Mouse (Mus musculus) forebrain, embryonic 15.5 days (tissue): ENCODE data around the gene Cfap221. TPM values are rescaled to one million over a fixed set of nuclear protein-coding genes. Genes with fewer than 3 reads are reported as not detected.

Experiments used
- ATAC-seq: fragments of 200-750 bp; cut with Nextera tagmentation; replicated peaks from 2 replicates; pipeline ENCODE4 v1.8.0; 2017; ENCODE audit warnings: mild to moderate bottlenecking, moderate TSS enrichment, moderate library complexity
- H3K27ac ChIP-seq: fragments of 300-500 bp; sonication (generic); replicated peaks from 2 replicates; pipeline ENCODE4 v1.5.1; 2015; ENCODE audit warnings: mild to moderate bottlenecking, inconsistent platforms
- H3K27me3 ChIP-seq: fragments of 300-500 bp; sonication (generic); 2 replicates; pipeline ENCODE4 v1.6.1; 2015; ENCODE audit warnings: inconsistent platforms
- H3K36me3 ChIP-seq: fragments of 300-500 bp; sonication (generic); 2 replicates; pipeline ENCODE4 v1.6.1; 2015; ENCODE audit warnings: mild to moderate bottlenecking, inconsistent platforms
- H3K4me1 ChIP-seq: fragments of 300-500 bp; sonication (generic); 2 replicates; pipeline ENCODE4 v1.6.1; 2015; ENCODE audit warnings: inconsistent platforms
- H3K4me2 ChIP-seq: fragments of 300-500 bp; sonication (generic); replicated peaks from 2 replicates; pipeline ENCODE4 v1.6.1; 2015; ENCODE audit warnings: mild to moderate bottlenecking, inconsistent platforms
- H3K4me3 ChIP-seq: fragments of 300-500 bp; sonication (generic); 2 replicates; pipeline ENCODE4 v1.5.1; 2015; ENCODE audit warnings: mild to moderate bottlenecking, inconsistent platforms
- H3K9ac ChIP-seq: fragments of 300-500 bp; sonication (generic); replicated peaks from 2 replicates; pipeline ENCODE4 v1.6.1; 2015; ENCODE audit warnings: mild to moderate bottlenecking, inconsistent platforms
- H3K9me3 ChIP-seq: fragments of 300-500 bp; sonication (generic); 2 replicates; pipeline ENCODE4 v1.6.1; 2016; ENCODE audit warnings: inconsistent platforms
- WGBS: fragments of 180-500 bp; shearing (Covaris S2); methylation state at CpG from one replicate; pipeline ENCODE4 v1.1.7; 2015; ENCODE audit warnings: mixed read lengths; 5-methylcytosine and 5-hydroxymethylcytosine counted together
- polyA plus RNA-seq: library from polyadenylated mRNA; unstranded; fragments of >200 nt; fragmentation: Nextera tagmentation; extraction: Ambion mirVana; gene quantifications from 2 replicates; pipeline ENCODE4 v1.2.1, GENCODE M21; 2015

Cfap221 gene
- polyA plus RNA-seq, 1 experiment from 2014 or later: 0.55 TPM

DNA sequence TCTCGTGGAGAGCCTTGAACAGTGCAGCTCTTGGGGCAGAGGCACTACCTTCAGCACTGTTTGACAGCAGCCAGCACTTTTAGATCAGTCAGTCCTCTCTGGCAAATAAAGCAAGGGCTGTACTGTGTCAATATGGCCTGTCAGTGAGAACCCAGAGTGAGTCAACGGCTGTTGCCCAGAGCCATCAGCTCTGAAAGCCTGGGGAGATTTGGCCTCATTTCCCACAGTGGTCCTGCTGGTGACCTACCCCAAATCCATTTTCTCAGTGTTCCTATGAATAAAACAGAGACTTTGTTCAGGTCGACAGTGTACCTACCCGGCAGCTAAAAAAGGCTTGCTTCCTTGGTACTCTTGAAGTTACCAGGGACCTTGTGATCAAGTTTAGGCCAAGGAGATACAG lies 105.2 kb downstream of the Cfap221 start:
- H3K4me2 ChIP-seq: no peak overlapping the region
- no peaks in the 10 kb centered on the region for H3K27me3 ChIP-seq
- ATAC-seq: no peak
- no peaks in the 10 kb centered on the region for H3K36me3 ChIP-seq
- WGBS: 64% methylated on average over 4 of the region's 4 CpGs
- H3K4me1 ChIP-seq: peaks cover 19% of the 10 kb centered on the region
- H3K27ac ChIP-seq: no peak overlapping the region
- no peak overlapping the region for H3K4me3 ChIP-seq
- no peaks in the 10 kb centered on the region for H3K9me3 ChIP-seq
- no peak overlapping the region for H3K9ac ChIP-seq

DNA sequence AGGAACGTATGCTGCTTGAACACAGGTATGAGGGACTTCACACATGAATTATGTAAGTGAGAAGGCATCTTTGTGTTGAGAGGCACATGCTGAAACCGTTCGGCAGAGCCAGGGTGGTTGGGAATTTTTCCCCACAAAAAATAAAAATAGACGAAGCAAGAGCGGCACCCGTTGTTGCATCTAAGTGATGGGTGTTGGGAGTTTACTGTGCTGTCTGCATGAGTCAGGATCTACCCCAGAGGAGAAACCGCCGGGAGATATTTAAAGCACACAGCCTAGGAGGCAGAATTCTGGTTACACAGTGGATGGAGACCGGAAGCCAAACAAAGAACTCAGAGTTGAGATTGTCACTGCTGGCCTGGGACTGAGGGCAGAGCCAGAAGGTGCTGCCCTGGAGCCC lies 105.9 kb downstream of the Cfap221 start:
- ATAC-seq: no peak
- Histone ChIP-seq H3K9me3 (no peaks in the 10 kb centered on the region), H3K27me3 (no peaks in the 10 kb centered on the region), H3K4me2 (no peak overlapping the region), H3K4me1 (peaks cover 18% of the 10 kb centered on the region), H3K4me3 (no peak overlapping the region), H3K9ac (no peak overlapping the region), H3K36me3 (no peaks in the 10 kb centered on the region), H3K27ac (no peak overlapping the region)
- WGBS: 85% methylated on average over 9 of the region's 9 CpGs

DNA sequence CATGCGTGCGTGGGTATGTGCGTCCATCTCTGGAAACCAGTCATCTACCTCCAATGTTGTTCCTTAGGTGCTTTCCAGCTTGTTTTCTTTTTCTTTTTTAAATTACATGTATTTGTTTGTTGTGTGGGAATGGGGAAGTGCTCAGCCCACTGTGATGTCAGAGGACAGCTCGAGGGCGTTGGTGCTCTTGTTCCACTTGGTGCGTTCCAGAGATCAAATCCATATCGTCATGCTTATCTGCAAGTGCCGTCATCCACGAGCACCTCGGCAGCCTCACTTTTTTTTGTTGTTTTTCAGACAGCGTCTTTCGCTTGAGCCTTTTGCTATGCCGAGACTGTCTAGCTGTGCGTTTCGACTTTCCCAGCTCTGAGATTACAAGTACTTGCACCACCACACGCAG lies 107.7 kb downstream of the Cfap221 start:
- no peak overlapping the region for H3K4me3 ChIP-seq
- 92% methylated on average over 16 of the region's 16 CpGs for WGBS
- no peaks in the 10 kb centered on the region for H3K36me3 ChIP-seq
- H3K4me1 ChIP-seq: peaks cover 12% of the 10 kb centered on the region; the same call in 1 of the 2 replicates
- H3K9ac ChIP-seq: no peak overlapping the region
- H3K27ac ChIP-seq: no peak overlapping the region
- H3K4me2 ChIP-seq: no peak overlapping the region
- no peak for ATAC-seq
- H3K9me3 ChIP-seq: no peaks in the 10 kb centered on the region
- no peaks in the 10 kb centered on the region for H3K27me3 ChIP-seq

- no peaks in the 10 kb centered on the region for H3K27me3 ChIP-seq
- no peaks in the 10 kb centered on the region for H3K9me3 ChIP-seq
- no peak for ATAC-seq
- H3K9ac ChIP-seq: no peak overlapping the region
- H3K27ac ChIP-seq: no peak overlapping the region
- WGBS: 57% methylated on average over 7 of the region's 7 CpGs
- peaks cover 12% of the 10 kb centered on the region; the same call in 1 of the 2 replicates for H3K4me1 ChIP-seq
- H3K4me2 ChIP-seq: no peak overlapping the region
- no peaks in the 10 kb centered on the region for H3K36me3 ChIP-seq
- no peak overlapping the region for H3K4me3 ChIP-seq
These were observed 110.7 kb downstream of the Cfap221 start for GRCm38 (mm10) chr1:119886320-119886719.

DNA sequence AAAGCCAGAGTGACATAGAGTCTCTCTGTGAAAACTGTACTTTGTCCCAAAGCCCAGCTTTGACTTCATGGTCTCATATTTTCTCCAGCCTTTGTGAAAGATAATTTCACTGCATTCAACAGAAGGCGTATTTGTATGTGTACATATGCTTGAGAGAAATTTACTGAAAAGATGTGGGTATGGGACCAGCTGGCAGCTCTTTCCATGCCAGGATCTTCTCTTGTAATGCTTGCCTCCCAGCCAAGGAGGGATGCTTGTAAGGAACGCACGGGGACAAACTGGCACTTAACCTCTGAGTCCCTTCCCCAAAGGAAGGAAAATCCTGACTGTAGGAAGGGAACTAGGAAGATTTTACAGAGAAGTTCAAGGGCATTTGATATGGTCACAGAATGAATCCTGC lies 112.8 kb downstream of the Cfap221 start:
- 56% methylated on average over 3 of the region's 3 CpGs for WGBS
- no peaks in the 10 kb centered on the region for H3K27me3 ChIP-seq
- H3K4me2 ChIP-seq: no peak overlapping the region
- no peak overlapping the region for H3K9ac ChIP-seq
- H3K9me3 ChIP-seq: no peaks in the 10 kb centered on the region
- peaks cover 19% of the 10 kb centered on the region for H3K4me1 ChIP-seq
- peak overlapping the region; percentile 77 for H3K27ac ChIP-seq
- peak; percentile 80 for ATAC-seq
- no peak overlapping the region for H3K4me3 ChIP-seq
- H3K36me3 ChIP-seq: no peaks in the 10 kb centered on the region

- H3K27me3 ChIP-seq: no peaks in the 10 kb centered on the region
- no peaks in the 10 kb centered on the region for H3K9me3 ChIP-seq
- no peak overlapping the region for H3K9ac ChIP-seq
- ATAC-seq: peak; percentile 79
- no peak overlapping the region for H3K4me2 ChIP-seq
- peak overlapping the region; percentile 60 for H3K27ac ChIP-seq
- H3K4me1 ChIP-seq: peaks cover 17% of the 10 kb centered on the region
- no peak overlapping the region for H3K4me3 ChIP-seq
- WGBS: 36% methylated on average over 7 of the region's 7 CpGs
- no peaks in the 10 kb centered on the region for H3K36me3 ChIP-seq
These were observed 118.1 kb downstream of the Cfap221 start for GRCm38 (mm10) chr1:119878909-119879308.

DNA sequence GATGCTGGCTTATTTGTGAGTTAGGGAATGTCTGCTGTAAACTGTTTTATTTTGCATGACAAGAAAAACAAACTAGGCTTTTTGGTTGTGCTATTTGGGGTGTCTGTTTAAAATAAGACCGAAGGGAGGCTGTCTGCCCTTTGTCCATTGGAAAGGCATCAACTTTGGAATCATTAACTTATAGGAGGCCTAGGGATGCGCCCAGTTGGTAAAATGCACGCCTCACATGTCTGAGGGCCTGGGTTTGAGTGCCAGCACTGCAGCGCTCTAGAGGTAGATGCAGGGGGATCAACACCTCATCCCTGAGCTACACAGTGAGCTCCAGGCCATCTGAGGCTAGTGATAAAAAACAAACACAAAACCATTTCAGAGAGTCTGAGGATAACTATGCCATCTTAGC lies 119.6 kb downstream of the Cfap221 start:
- Histone ChIP-seq H3K27me3 (no peaks in the 10 kb centered on the region), H3K9ac (no peak overlapping the region), H3K27ac (no peak overlapping the region; the same call in 1 of the 2 replicates), H3K36me3 (no peaks in the 10 kb centered on the region), H3K9me3 (no peaks in the 10 kb centered on the region), H3K4me3 (no peak overlapping the region), H3K4me2 (no peak overlapping the region), H3K4me1 (peaks cover 17% of the 10 kb centered on the region)
- no peak for ATAC-seq
- WGBS: 95% methylated on average over 4 of the region's 4 CpGs

Other genes with a start within 250 kb of the Cfap221 start
- gene Ptpn4, start 159.6 kb downstream of the Cfap221 start, polyA plus RNA-seq: 17.2 and 18.3 TPM in 2 replicates
- gene Tmem177, start 84.0 kb downstream of the Cfap221 start, polyA plus RNA-seq: 14.4 and 14.8 TPM in 2 replicates
- 0.43 and 0.52 TPM in 2 replicates for gene Sctr, start 9.7 kb upstream of the Cfap221 start, polyA plus RNA-seq
- 4.5 and 5.8 TPM in 2 replicates for gene Tmem37, start 76.8 kb upstream of the Cfap221 start, polyA plus RNA-seq
- 1,549 and 1,577 TPM in 2 replicates for gene Dbi, start 123.8 kb upstream of the Cfap221 start, polyA plus RNA-seq
- gene 3110009E18Rik, start 124.0 kb upstream of the Cfap221 start, polyA plus RNA-seq: 25.5 and 26.0 TPM in 2 replicates